In genomic region chr4:141558658-141559057, GRCm38 (mm10) we compare ENCODE assay signal across 8 mouse cellular contexts. TPM values are rescaled to one million over a fixed set of nuclear protein-coding genes. Genes with fewer than 3 reads are reported as not detected.
DNase-seq lines count a peak whose midpoint lies in the region; ATAC-seq and TF ChIP-seq lines count a peak whose summit lies in the region.

No protein-coding gene starts in this region.

- TF ChIP-seq CTCF in left cerebral cortex, adult 2 months (IDR thresholded peaks at IDR 0.05), result no peak

- H3K4me1 ChIP-seq in hindbrain, embryonic 11.5 days (replicated peaks; ENCODE audit: control insufficient read depth, insufficient read depth, low read length), result peaks cover 3% of the 10 kb centered on the region; the same call in 1 of the 2 replicates

- H3K4me2 ChIP-seq in hindbrain, embryonic 11.5 days (replicated peaks; ENCODE audit: low read depth, low read length), result peak overlapping the region; percentile 88

- peak; percentile 33 for ATAC-seq in common myeloid progenitor, adult 5-6 weeks (replicated peaks; ENCODE audit: low read depth, poor library complexity, severe bottlenecking)
- ATAC-seq in hindbrain, embryonic 11.5 days (ENCODE audit: low FRiP score), result no peak

- no peaks in the 10 kb centered on the region for H3K36me3 ChIP-seq in hindbrain, embryonic 11.5 days (ENCODE audit: control insufficient read depth, insufficient read depth, low read length)

- 17% methylated on average over 16 of the region's 16 CpGs for WGBS in hindbrain, embryonic 11.5 days

- peak overlapping the region; percentile 93 for H3K27ac ChIP-seq in left cerebral cortex, adult 2 months
- peak overlapping the region; percentile 80 for H3K27ac ChIP-seq in hindbrain, embryonic 11.5 days (ENCODE audit: low read depth, low read length)

- H3K9me3 ChIP-seq in hindbrain, embryonic 11.5 days (ENCODE audit: control insufficient read depth, low read length), result no peaks in the 10 kb centered on the region

- peak overlapping the region; percentile 45 for H3K4me3 ChIP-seq in left cerebral cortex, adult 2 months
- peak overlapping the region; percentile 38; the same call in 1 of the 2 replicates for H3K4me3 ChIP-seq in hindbrain, embryonic 11.5 days (ENCODE audit: low read depth, low read length)

- no peaks in the 10 kb centered on the region for H3K27me3 ChIP-seq in hindbrain, embryonic 11.5 days (ENCODE audit: control insufficient read depth, insufficient read depth, low read length)

- intact Hi-C loops in left cerebral cortex, adult 2 months (cut with DNase I), result loop anchor here (1.0 kb wide), 2 partner anchors 12 to 80 kb away; no protein-coding TSS in a partner anchor

- H3K9ac ChIP-seq in hindbrain, embryonic 11.5 days (ENCODE audit: low read depth, low read length), result peak overlapping the region; percentile 25

- peak in 1 of 2 experiments; percentile 23 for DNase-seq in left cerebral cortex, adult 2 months (ENCODE audit: extremely low spot score in 1 of 2, low spot score in 2 of 2)
- DNase-seq in left cerebral cortex, adult 11 months (ENCODE audit: low spot score), result no peak
- DNase-seq in hindbrain, embryonic 11.5 days (ENCODE audit: low spot score), result peak; percentile 31
- DNase-seq in lung, postnatal 25 days (ENCODE audit: low spot score), result peak; percentile 25
- peak; percentile 52 for DNase-seq in skeletal muscle tissue, adult 2 months (ENCODE audit: low read depth, low spot score)
- DNase-seq in right cerebral cortex, adult 18-20 months, result no peak
- DNase-seq in layer of hippocampus, adult 9-11 months, result no peak

RNA-seq across cellular contexts. Expression of gene Spen, which starts 20.3 kb away (rescaled TPM):
- 10 to 100 TPM; 68.0 to 73.2 TPM for total RNA-seq in left cerebral cortex, adult 2 months (2021)
- total RNA-seq in common myeloid progenitor, adult 5-6 weeks (2017), result 32.7 and 43.0 TPM in 2 replicates
- 17.6 and 22.0 TPM in 2 replicates for polyA plus RNA-seq in hindbrain, embryonic 11.5 days (2014; fragmentation: Nextera tagmentation; extraction: Ambion mirVana)

RNA-seq across cellular contexts. Expression of gene Fblim1, which starts 47.2 kb away (rescaled TPM):
- 1 to 10 TPM in 1 of 2 experiments, under 1 TPM in 1; 0.75 to 1.1 TPM for total RNA-seq in left cerebral cortex, adult 2 months (2021)
- total RNA-seq in common myeloid progenitor, adult 5-6 weeks (2017), result not detected in 2 replicates
- polyA plus RNA-seq in hindbrain, embryonic 11.5 days (2014; fragmentation: Nextera tagmentation; extraction: Ambion mirVana), result 29.1 and 31.1 TPM in 2 replicates

RNA-seq across cellular contexts. Expression of gene Tmem82, which starts 59.8 kb away (rescaled TPM):
- 1 to 10 TPM in 1 of 2 experiments, under 1 TPM in 1; 0.30 to 1.1 TPM for total RNA-seq in left cerebral cortex, adult 2 months (2021)
- 0.29 and 0.32 TPM in 2 replicates for total RNA-seq in common myeloid progenitor, adult 5-6 weeks (2017)
- 0.33 and 0.52 TPM in 2 replicates for polyA plus RNA-seq in hindbrain, embryonic 11.5 days (2014; fragmentation: Nextera tagmentation; extraction: Ambion mirVana)

Comparison
In these comparisons a context has a peak if more than half of its experiments do, and no peak if none do; other contexts are left out.
1. DNase-seq: peak in hindbrain, embryonic 11.5 days (single experiment), lung, postnatal 25 days (single experiment) and skeletal muscle tissue, adult 2 months (single experiment); none in left cerebral cortex, adult 11 months (single experiment), right cerebral cortex, adult 18-20 months (single experiment) and layer of hippocampus, adult 9-11 months (single experiment).